Mouse (Mus musculus) brain, embryonic 14.5 days (tissue): ENCODE measurements around the gene Rcc1l.

Source experiments
- CTCF ChIP-seq: fragments of 200-500 bp; IDR thresholded peaks from 2 replicates; pipeline ENCODE4 v1.5.1; 2012; ENCODE audit warnings: inconsistent platforms, mild to moderate bottlenecking, moderate library complexity, borderline replicate concordance; ENCODE audit not compliant: insufficient read depth, insufficient read length; ENCODE audit errors: extremely low read depth
- POLR2A ChIP-seq: fragments of 200-500 bp; IDR thresholded peaks from 2 replicates; pipeline ENCODE4 v1.6.1; 2012; ENCODE audit warnings: mild to moderate bottlenecking, inconsistent platforms, borderline replicate concordance; ENCODE audit not compliant: poor library complexity, insufficient read depth, insufficient read length, severe bottlenecking; ENCODE audit errors: extremely low read depth

GRCm38 (mm10) chr5:134170167-134170566 lies 6.4 kb downstream of the Rcc1l start:
- TF ChIP-seq CTCF, result no peak
- no peak for TF ChIP-seq POLR2A
